Mouse (Mus musculus) forebrain, embryonic 12.5 days (tissue): ENCODE measurements around the gene Tfcp2. TPM values are rescaled to one million over a fixed set of nuclear protein-coding genes. Genes with fewer than 3 reads are reported as not detected.

Experiments used
- ATAC-seq: fragments of 200-750 bp; cut with Nextera tagmentation; 2 replicates; pipeline ENCODE4 v1.8.0; 2017; ENCODE audit warnings: moderate TSS enrichment; ENCODE audit not compliant: low FRiP score
- H3K27ac ChIP-seq: fragments of 300-500 bp; sonication (generic); 2 replicates; pipeline ENCODE4 v1.5.1; 2016; ENCODE audit warnings: mild to moderate bottlenecking
- H3K27me3 ChIP-seq: fragments of 300-500 bp; sonication (generic); 2 replicates; pipeline ENCODE4 v1.6.1; 2016; ENCODE audit warnings: mild to moderate bottlenecking
- H3K36me3 ChIP-seq: fragments of 300-500 bp; sonication (generic); replicated peaks from 2 replicates; pipeline ENCODE4 v1.6.1; 2016; ENCODE audit warnings: mild to moderate bottlenecking
- H3K4me1 ChIP-seq: fragments of 300-500 bp; sonication (generic); 2 replicates; pipeline ENCODE4 v1.6.1; 2016
- H3K4me2 ChIP-seq: fragments of 300-500 bp; sonication (generic); 2 replicates; pipeline ENCODE4 v1.6.1; 2016; ENCODE audit warnings: mild to moderate bottlenecking, moderate library complexity
- H3K4me3 ChIP-seq: fragments of 300-500 bp; sonication (generic); replicated peaks from 2 replicates; pipeline ENCODE4 v1.5.1; 2016; ENCODE audit warnings: mild to moderate bottlenecking
- H3K9ac ChIP-seq: fragments of 300-500 bp; sonication (generic); 2 replicates; pipeline ENCODE4 v1.6.1; 2016; ENCODE audit warnings: mild to moderate bottlenecking
- H3K9me3 ChIP-seq: fragments of 300-500 bp; sonication (generic); 2 replicates; pipeline ENCODE4 v1.6.1; 2016
- WGBS: fragments of 180-500 bp; shearing (Covaris S2); methylation state at CpG from one replicate; pipeline ENCODE4 v1.1.7; 2016; 5-methylcytosine and 5-hydroxymethylcytosine counted together
- polyA plus RNA-seq: library from polyadenylated mRNA; unstranded; fragments of >200 nt; fragmentation: Nextera tagmentation; extraction: Ambion mirVana; gene quantifications from 2 replicates; pipeline ENCODE4 v1.2.1, GENCODE M21; 2016

The Tfcp2 gene
- 41.7 and 44.8 TPM in 2 replicates for polyA plus RNA-seq

DNA sequence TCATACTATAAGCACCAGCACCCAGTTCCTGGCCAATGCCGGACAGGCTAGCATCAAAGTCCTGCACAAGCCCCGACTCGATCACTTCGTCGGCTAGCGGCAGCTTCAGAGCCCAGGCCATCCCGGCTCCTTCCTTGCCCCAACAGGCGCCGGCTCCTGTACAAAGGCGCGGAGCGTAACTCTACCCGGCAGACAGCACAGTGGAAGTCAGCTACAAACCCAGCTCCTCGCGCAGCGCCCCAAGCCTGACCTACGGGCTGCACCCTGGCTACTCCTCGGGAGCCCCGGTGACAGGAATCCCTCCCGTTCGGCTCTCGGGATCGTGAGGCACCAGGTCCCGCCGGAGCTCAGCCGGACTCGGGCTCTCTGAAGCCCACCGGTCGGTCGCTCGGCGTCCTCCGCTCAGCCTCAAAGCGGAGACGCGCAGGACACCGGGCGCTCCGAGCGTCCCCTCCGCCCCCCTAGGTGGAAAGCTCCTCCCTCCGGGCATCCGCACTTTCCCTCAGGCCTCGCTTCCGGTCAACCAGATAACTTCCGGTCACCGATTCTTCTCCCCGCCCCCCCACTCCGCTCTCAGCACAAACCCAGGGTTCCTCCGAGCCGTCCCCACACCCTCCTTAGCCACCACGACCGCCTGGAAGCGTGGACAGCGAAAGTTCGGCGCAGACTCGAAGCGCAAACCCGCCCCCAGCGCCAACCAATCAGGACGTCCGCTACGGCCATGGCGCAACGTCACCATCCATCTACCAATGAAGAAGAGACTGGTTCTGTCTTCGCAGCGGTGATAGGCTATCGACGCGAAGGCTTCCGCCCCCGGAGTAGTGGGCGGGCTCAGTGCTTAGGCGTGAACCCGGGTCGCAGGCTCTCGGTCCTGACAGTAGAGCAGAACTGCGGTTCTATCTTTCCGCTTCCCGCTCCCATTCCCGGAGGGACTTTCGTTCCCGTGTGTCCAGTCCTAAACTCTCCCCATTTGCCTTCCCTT, at the start of gene Tfcp2:
Gene Tfcp2 (minus strand): TSS at position 683 of the 982 bp plus-strand sequence.
- H3K27me3 ChIP-seq, result no peaks in the 10 kb centered on the region
- H3K9ac ChIP-seq, result peak within 1 kb of the TSS; percentile 91
- peaks cover 14% of the 10 kb centered on the region for H3K4me1 ChIP-seq
- peak; percentile 100 for ATAC-seq
- H3K9me3 ChIP-seq, result no peaks in the 10 kb centered on the region
- H3K27ac ChIP-seq, result peak within 1 kb of the TSS; percentile 95
- peaks cover 13% of the 10 kb centered on the region for H3K36me3 ChIP-seq
- peak within 1 kb of the TSS; percentile 86 for H3K4me2 ChIP-seq
- peak within 1 kb of the TSS; percentile 91 for H3K4me3 ChIP-seq
- under 1% methylated on average over 83 of the region's 84 CpGs for WGBS

- Histone ChIP-seq H3K4me2 (peak overlapping the region; percentile 86), H3K4me1 (peaks cover 38% of the 10 kb centered on the region), H3K36me3 (no peaks in the 10 kb centered on the region), H3K27me3 (peaks cover 38% of the 10 kb centered on the region), H3K9me3 (no peaks in the 10 kb centered on the region), H3K4me3 (peak overlapping the region; percentile 92), H3K9ac (no peak overlapping the region), H3K27ac (no peak overlapping the region)
- no peak for ATAC-seq
- WGBS, result 13% methylated on average over 21 of the region's 21 CpGs
Measured at GRCm38 (mm10) chr15:100600696-100601272, 49.0 kb upstream of the Tfcp2 start.

GRCm38 (mm10) chr15:100600047-100600695, 48.4 kb upstream of the Tfcp2 start:
- peak overlapping the region; percentile 92 for H3K4me3 ChIP-seq
- H3K4me1 ChIP-seq, result peaks cover 32% of the 10 kb centered on the region
- WGBS, result 1% methylated on average over 26 of the region's 35 CpGs
- no peaks in the 10 kb centered on the region for H3K9me3 ChIP-seq
- H3K36me3 ChIP-seq, result no peaks in the 10 kb centered on the region
- H3K27ac ChIP-seq, result peak overlapping the region; percentile 83
- peak; percentile 76 for ATAC-seq
- H3K9ac ChIP-seq, result peak overlapping the region; percentile 95
- peaks cover 35% of the 10 kb centered on the region for H3K27me3 ChIP-seq
- peak overlapping the region; percentile 86 for H3K4me2 ChIP-seq

DNA sequence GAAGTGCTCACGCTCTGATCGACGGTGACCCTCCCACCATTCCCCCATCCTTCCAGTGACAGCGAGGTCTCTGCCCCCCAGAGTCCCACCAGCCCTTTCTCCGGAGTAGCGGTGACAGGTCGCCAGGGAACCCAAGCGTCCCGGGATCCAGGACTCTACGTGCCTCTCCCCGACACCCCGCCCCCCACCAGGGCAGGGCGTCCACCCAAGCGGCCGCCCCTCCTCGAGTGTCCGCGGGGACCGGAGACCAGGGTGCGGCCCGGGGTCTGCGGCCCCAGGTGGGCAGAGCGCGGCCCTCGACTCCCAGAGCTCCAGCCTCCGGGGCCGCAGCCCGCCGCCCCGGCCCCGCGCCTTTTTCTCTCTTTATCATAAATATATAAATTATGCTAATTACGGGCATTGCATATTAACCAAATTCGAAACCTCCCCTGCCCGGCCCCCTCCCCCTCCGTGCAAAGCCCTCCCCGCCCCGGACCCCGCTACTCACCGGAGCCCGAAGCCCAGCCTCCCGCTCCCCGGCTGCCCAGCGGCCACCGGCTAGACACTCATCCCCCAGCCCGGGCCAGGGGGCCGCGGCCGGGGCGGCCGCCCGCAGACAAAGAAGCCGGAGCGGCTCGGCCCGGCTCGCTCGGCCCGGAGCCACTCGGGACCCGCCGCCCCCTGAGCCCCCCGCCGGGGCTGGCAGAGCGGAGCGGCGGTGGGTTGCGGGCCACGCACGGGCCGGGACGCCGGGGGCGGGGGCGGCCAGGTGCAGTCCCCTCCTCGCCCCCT, 47.7 kb upstream of the Tfcp2 start, which contains the start of gene Pou6f1:
Gene Pou6f1 (minus strand): TSS at position 709 of the 771 bp plus-strand sequence.
- peaks cover 25% of the 10 kb centered on the region for H3K4me1 ChIP-seq
- peaks cover 35% of the 10 kb centered on the region for H3K27me3 ChIP-seq
- no peaks in the 10 kb centered on the region for H3K9me3 ChIP-seq
- no peaks in the 10 kb centered on the region for H3K36me3 ChIP-seq
- H3K27ac ChIP-seq, result peak within 1 kb of the TSS; percentile 83
- WGBS, result 1% methylated on average over 67 of the region's 76 CpGs
- H3K4me3 ChIP-seq, result peak within 1 kb of the TSS; percentile 92
- peak; percentile 74 for ATAC-seq
- peak within 1 kb of the TSS; percentile 86 for H3K4me2 ChIP-seq
- peak within 1 kb of the TSS; percentile 95 for H3K9ac ChIP-seq

GRCm38 (mm10) chr15:100598883-100599275, 47.1 kb upstream of the Tfcp2 start:
- Histone ChIP-seq H3K9ac (peak overlapping the region; percentile 95), H3K4me1 (peaks cover 22% of the 10 kb centered on the region), H3K27ac (peak overlapping the region; percentile 48; the same call in 1 of the 2 replicates), H3K4me2 (peak overlapping the region; percentile 86), H3K9me3 (no peaks in the 10 kb centered on the region), H3K36me3 (no peaks in the 10 kb centered on the region), H3K27me3 (peaks cover 32% of the 10 kb centered on the region), H3K4me3 (peak overlapping the region; percentile 92)
- ATAC-seq, result peak; percentile 20; the same call in 1 of the 2 replicates
- WGBS, result 2% methylated on average over 12 of the region's 12 CpGs

DNA sequence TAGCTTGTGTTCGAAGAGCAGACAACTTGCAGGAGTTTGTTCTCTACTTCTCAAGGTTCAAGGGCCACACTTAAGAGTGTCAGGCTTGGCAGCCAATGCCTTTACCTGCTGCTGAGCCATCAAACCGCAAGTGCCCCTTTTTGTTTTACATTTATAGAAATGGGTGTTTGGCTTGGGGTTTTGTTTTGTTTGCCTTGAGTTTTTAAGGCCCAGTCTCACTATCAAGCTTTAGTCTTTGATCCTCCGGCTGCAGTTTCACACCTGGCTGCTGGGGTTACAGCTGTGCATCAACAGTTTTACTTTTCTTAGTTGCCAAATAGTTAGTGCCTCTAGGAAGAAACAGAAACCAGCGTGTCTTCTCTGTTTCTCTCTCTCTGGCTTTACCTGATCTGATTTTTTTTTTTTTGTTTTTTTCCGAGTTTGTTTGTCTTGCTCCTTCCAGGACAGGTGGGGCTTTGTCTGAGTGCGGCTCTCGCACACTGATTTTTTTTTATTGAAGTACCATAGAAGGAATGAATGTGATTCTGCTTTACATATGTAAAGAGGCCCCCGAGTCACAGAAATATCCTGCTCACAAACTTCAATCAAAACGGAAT, 46.6 kb upstream of the Tfcp2 start:
- Histone ChIP-seq H3K27me3 (peaks cover 27% of the 10 kb centered on the region), H3K4me2 (peak overlapping the region; percentile 86), H3K9ac (peak overlapping the region; percentile 95), H3K36me3 (no peaks in the 10 kb centered on the region), H3K4me3 (peak overlapping the region; percentile 92), H3K4me1 (peaks cover 22% of the 10 kb centered on the region), H3K27ac (no peak overlapping the region), H3K9me3 (no peaks in the 10 kb centered on the region)
- ATAC-seq, result no peak
- 28% methylated on average over 9 of the region's 9 CpGs for WGBS

DNA sequence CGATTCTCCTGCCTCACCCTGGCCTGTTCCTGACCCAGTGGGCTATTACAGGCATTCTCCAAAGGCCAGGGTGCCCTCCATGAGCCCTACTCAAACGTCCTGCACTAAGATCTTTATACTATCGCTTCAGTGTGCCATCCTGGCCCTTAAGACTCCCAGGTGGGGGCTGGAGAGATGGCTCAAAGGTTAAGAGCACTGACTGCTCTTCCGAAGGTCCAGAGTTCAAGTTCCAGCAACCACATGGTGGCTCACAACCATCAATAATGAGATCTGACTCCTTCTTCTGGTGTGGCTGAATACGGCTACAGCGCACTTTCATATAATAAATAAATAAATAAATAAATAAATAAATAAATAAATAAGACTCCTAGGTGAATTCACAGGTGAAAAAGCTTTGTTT, 41.0 kb upstream of the Tfcp2 start:
- no peaks in the 10 kb centered on the region for H3K4me1 ChIP-seq
- H3K36me3 ChIP-seq, result peaks cover 13% of the 10 kb centered on the region; the same call in 1 of the 2 replicates
- WGBS, result 81% methylated on average over 6 of the region's 6 CpGs
- no peak overlapping the region for H3K4me3 ChIP-seq
- no peak overlapping the region for H3K9ac ChIP-seq
- H3K4me2 ChIP-seq, result no peak overlapping the region
- no peaks in the 10 kb centered on the region for H3K9me3 ChIP-seq
- no peak overlapping the region for H3K27ac ChIP-seq
- no peak for ATAC-seq
- H3K27me3 ChIP-seq, result no peaks in the 10 kb centered on the region

GRCm38 (mm10) chr15:100590436-100590835, 38.6 kb upstream of the Tfcp2 start:
- no peak for ATAC-seq
- Histone ChIP-seq H3K4me3 (no peak overlapping the region), H3K4me2 (no peak overlapping the region), H3K9me3 (no peaks in the 10 kb centered on the region), H3K27ac (no peak overlapping the region), H3K27me3 (no peaks in the 10 kb centered on the region), H3K36me3 (peaks cover 37% of the 10 kb centered on the region), H3K4me1 (no peaks in the 10 kb centered on the region), H3K9ac (no peak overlapping the region)
- 80% methylated on average over 8 of the region's 8 CpGs for WGBS

DNA sequence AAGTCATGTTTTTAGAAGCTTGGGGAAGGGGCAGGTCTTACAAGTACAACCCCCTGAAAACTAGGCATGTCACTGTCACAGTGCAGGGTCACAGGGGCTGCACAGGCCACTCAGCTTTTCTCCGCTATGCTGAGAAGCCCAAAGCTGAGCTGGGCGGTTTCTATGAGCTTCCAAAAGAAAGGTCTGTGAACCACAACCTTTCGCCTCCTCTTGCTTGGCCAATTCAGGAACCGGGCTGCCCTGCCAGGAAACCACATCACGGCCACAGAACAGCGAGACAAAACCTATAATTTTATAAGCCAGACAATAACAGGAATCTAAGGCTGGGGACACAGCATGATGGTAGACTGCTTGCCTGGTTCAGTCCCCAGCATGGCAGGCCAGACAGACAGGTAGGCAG, 36.5 kb upstream of the Tfcp2 start:
- no peaks in the 10 kb centered on the region for H3K27me3 ChIP-seq
- H3K27ac ChIP-seq, result no peak overlapping the region
- peaks cover 51% of the 10 kb centered on the region for H3K36me3 ChIP-seq
- WGBS, result 82% methylated on average over 6 of the region's 6 CpGs
- H3K9ac ChIP-seq, result no peak overlapping the region
- H3K4me2 ChIP-seq, result no peak overlapping the region
- no peak for ATAC-seq
- H3K4me1 ChIP-seq, result no peaks in the 10 kb centered on the region
- H3K4me3 ChIP-seq, result no peak overlapping the region
- no peaks in the 10 kb centered on the region for H3K9me3 ChIP-seq

DNA sequence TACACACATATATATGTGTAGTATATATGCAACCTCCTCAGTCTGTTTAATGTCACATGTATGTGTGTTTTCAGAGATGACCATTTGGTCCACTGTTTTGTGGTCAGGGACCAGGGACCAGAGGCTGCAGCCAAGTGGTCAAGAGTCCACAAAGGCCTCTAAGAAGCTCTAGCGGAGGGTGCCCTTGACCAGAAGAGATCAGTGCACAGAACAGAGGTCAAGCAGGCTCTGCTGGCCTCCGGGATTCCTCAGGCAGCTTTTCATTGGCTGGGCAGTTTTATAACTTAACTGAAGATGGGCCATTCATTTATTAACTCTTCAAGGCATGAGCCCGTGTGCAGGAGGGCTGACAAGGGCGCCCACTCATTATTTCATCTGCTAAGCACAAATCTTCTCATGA, 35.4 kb upstream of the Tfcp2 start:
- Histone ChIP-seq H3K4me2 (no peak overlapping the region), H3K27me3 (no peaks in the 10 kb centered on the region; the same call in 1 of the 2 replicates), H3K4me3 (no peak overlapping the region), H3K9me3 (no peaks in the 10 kb centered on the region), H3K36me3 (peaks cover 60% of the 10 kb centered on the region), H3K4me1 (no peaks in the 10 kb centered on the region), H3K27ac (no peak overlapping the region), H3K9ac (no peak overlapping the region)
- WGBS, result 85% methylated on average over 4 of the region's 4 CpGs
- ATAC-seq, result no peak

DNA sequence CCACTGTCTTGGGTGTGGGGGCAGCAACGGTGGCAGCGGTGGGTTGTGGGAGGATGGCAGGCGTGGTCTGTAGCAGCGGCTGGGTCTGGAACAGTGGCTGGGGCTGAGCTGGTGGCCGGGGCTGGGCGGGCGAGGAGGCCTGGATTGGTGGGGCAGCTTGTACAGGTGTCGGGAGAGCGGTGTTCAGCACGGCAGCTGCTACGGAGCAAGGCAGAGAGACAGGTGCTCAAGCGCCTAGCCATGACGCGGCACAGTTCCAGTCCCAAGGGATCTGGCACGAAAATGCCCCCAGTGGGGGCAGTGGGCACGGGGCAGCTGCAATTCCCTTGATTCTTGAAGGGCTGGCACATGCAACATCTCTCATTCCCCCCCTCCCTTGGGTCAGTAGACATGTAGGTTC, 34.1 kb upstream of the Tfcp2 start:
- Histone ChIP-seq H3K36me3 (peaks cover 60% of the 10 kb centered on the region), H3K4me2 (no peak overlapping the region), H3K27ac (no peak overlapping the region), H3K9me3 (no peaks in the 10 kb centered on the region), H3K9ac (no peak overlapping the region), H3K4me3 (no peak overlapping the region), H3K4me1 (no peaks in the 10 kb centered on the region), H3K27me3 (no peaks in the 10 kb centered on the region; the same call in 1 of the 2 replicates)
- ATAC-seq, result no peak
- 94% methylated on average over 16 of the region's 16 CpGs for WGBS
